Mouse (Mus musculus): ENCODE results near the gene Col27a1.

Gene Col27a1

DNA sequence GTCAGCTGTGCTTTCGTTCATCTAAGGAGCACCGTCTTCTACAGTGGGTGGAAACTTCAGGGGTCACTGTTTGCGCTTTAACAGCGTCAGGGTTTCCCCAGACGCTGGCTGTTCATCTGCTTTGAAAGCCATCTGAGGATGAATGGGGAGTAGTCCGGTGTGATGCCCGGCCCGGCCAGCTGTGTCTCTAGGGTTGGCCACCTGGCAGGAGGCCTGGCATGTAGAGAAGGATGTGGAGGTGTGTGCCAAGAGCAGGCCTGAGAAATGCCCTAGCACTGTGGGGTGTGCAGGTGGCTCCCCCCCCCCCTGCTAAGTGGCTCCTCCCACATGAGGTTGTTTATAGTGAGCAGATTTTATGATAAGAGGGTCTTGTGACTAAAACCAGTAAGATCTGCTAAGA, 8.4 kb downstream of the Col27a1 start:
- DNase-seq (ENCODE audit: low read depth in 1 of 2, low spot score in 2 of 2): no peak

- DNase-seq (ENCODE audit: low read depth in 1 of 2, low spot score in 2 of 2): no peak
Observed at GRCm38 (mm10) chr4:63225373-63225772, 11.6 kb downstream of the Col27a1 start.

GRCm38 (mm10) chr4:63226164-63226882, 12.5 kb downstream of the Col27a1 start:
- no peak for DNase-seq (ENCODE audit: low read depth in 1 of 2, low spot score in 2 of 2)

DNA sequence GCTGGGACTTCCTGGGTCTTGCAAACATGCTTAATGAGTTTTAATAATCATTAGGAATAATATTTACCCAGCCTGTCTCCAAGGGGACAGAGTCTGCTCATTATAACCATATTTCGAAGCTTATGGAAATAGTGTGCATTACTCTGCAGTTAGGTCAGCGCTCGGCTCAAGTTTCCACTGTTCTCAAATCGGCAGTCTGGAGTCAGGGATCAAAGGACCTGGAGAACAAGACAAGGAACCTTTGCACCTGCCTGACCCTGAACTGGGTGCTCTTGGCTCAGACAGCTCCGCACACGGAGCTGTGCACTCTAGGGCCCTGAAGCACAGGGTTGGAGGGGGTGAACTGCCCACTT, 13.1 kb downstream of the Col27a1 start:
- no peak for DNase-seq (ENCODE audit: low read depth in 1 of 2, low spot score in 2 of 2)

DNA sequence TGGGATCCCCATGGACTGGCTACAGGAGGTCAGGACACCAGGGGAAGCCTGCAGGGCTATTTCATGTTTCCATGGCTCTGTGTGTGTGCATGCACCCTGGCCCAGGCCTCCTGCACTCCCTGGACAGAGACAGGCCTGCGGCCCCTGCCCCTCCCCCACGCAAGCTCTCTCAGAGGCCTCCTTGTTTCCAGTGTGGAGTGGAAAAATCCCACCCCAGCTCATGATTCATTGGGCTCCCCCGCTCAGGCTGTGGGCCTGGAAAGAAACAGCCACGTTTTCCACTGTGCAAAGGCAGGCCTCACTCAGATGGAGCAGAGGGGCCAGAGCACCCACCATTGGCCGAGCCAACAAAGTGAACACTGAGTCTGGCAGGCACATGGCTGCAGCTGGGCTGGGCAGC, 15.1 kb downstream of the Col27a1 start:
- no peak for DNase-seq (ENCODE audit: low read depth in 1 of 2, low spot score in 2 of 2)

GRCm38 (mm10) chr4:63229991-63230581, 16.3 kb downstream of the Col27a1 start:
- DNase-seq (ENCODE audit: low read depth in 1 of 2, low spot score in 2 of 2): no peak

DNA sequence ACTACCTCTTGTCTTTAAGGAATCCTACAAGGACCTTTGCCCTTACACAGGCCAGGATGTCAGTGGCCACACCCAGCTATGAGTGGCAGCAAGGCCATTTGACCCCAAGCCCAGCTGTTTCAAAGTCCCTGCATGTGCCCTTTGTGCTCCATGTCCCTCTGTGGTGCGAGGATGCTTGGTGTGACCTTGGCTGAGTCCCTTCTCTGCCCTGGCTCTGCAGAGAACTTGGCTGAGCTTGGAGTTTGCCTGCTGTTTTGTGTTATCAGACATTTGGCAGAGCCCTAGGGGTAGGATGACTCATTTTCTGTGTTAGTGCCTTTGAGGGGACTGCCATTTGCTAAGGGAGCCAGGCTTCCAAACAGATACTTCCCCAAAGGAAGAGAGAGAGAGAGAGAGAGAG, 17.3 kb downstream of the Col27a1 start:
- DNase-seq (ENCODE audit: low read depth in 1 of 2, low spot score in 2 of 2): no peak

- DNase-seq (ENCODE audit: low read depth in 1 of 2, low spot score in 2 of 2): no peak
Observed at GRCm38 (mm10) chr4:63232542-63233020, 18.8 kb downstream of the Col27a1 start.

- DNase-seq (ENCODE audit: low read depth in 1 of 2, low spot score in 2 of 2): no peak
Observed at GRCm38 (mm10) chr4:63233557-63234452, 20.0 kb downstream of the Col27a1 start.

DNA sequence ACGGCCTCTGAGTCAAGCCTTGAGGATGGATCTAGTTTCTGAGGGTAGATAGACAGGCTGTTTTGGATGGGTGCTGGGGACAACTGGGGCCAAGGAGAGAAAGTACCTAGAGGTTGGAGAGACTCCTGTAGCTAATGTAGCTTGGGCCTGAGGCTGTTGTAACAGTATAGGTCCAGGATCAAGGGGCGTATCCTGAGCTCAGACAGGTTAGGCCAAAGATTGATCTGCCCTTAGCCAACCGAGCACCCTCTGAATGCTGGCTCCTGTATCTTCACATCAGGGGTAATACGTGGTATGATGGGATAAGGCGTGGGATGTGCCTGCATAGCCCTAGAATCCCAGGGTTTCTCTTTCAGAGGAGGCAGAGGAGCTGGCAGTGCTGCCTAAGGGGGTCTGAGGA, 21.0 kb downstream of the Col27a1 start:
- no peak for DNase-seq (ENCODE audit: low read depth in 1 of 2, low spot score in 2 of 2)

- no peak for DNase-seq (ENCODE audit: low read depth in 1 of 2, low spot score in 2 of 2)
Observed at GRCm38 (mm10) chr4:63236235-63236634, 22.4 kb downstream of the Col27a1 start.

- DNase-seq (ENCODE audit: low read depth in 1 of 2, low spot score in 2 of 2): no peak
Observed at GRCm38 (mm10) chr4:63237225-63237624, 23.4 kb downstream of the Col27a1 start.

- no peak for DNase-seq (ENCODE audit: low read depth in 1 of 2, low spot score in 2 of 2)
Observed at GRCm38 (mm10) chr4:63238141-63238540, 24.3 kb downstream of the Col27a1 start.

GRCm38 (mm10) chr4:63238722-63239121, 24.9 kb downstream of the Col27a1 start:
- DNase-seq (ENCODE audit: low read depth in 1 of 2, low spot score in 2 of 2): no peak

- DNase-seq (ENCODE audit: low read depth in 1 of 2, low spot score in 2 of 2): no peak
Observed at GRCm38 (mm10) chr4:63241031-63241430, 27.2 kb downstream of the Col27a1 start.

GRCm38 (mm10) chr4:63247991-63248390, 34.2 kb downstream of the Col27a1 start:
- no peak for DNase-seq (ENCODE audit: low read depth in 1 of 2, low spot score in 2 of 2)

GRCm38 (mm10) chr4:63248951-63249350, 35.1 kb downstream of the Col27a1 start:
- DNase-seq (ENCODE audit: low read depth in 1 of 2, low spot score in 2 of 2): no peak

GRCm38 (mm10) chr4:63251760-63252159, 38.0 kb downstream of the Col27a1 start:
- DNase-seq (ENCODE audit: low read depth in 1 of 2, low spot score in 2 of 2): no peak

DNA sequence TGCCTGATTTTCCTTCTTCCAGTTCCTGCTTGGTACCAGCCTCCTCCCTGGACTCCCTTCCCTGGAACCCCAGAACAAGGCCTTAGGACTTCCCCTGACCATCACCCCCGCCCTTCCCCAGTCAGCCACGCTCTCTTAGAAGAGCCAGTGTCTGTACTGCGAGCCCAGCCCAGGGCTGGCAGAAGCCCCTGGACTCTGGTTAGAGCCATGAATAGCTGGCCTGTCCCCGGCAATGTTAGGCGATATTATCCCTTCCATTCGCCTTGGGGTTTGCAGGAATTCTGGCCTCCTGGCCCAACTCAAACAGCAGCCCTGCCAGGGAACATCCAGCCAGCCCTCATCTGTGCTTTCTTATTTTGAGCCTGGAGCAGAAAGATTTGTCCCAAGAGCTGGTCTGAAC, 39.9 kb downstream of the Col27a1 start:
- DNase-seq (ENCODE audit: low read depth in 1 of 2, low spot score in 2 of 2): no peak

DNA sequence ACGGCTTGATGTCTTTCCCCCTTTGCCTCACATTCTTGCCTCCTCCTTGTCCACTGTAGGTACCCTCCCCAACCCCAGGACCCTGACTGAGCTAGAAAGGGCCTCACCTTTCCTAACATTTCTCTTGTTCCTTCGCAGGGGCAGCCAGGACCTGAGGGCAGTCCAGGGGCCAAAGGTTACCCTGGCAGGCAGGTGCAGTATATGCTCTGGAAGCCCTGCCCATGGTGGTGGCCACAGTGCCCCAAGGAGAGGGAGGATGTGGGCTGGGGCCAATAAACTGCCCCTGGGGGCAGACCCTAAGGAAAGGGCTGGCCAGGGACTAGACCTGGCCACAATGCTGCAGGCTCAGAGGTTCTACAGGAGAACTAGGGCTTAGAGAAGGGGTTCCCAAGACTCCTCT, 40.3 kb downstream of the Col27a1 start:
- DNase-seq (ENCODE audit: low read depth in 1 of 2, low spot score in 2 of 2): no peak

DNA sequence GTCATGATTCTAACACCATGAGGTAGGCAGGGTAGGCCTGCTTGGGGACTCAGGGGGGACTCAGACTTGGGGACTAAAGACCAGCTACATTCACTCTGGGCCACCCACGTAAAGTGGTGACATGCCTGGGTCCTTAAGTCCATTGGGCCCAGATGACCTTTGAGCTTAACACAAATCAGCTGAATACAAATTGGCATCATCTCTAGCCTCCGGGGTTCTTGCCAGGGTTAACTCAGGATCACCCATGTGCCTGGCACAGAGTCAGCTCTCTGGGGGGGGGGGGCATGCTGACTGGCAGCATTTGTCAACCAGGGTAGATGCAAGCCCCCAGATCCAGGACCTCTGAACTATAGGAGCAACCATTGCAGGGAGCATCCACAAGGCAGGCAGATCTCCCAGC, 42.6 kb downstream of the Col27a1 start:
- no peak for DNase-seq (ENCODE audit: low read depth in 1 of 2, low spot score in 2 of 2)

DNA sequence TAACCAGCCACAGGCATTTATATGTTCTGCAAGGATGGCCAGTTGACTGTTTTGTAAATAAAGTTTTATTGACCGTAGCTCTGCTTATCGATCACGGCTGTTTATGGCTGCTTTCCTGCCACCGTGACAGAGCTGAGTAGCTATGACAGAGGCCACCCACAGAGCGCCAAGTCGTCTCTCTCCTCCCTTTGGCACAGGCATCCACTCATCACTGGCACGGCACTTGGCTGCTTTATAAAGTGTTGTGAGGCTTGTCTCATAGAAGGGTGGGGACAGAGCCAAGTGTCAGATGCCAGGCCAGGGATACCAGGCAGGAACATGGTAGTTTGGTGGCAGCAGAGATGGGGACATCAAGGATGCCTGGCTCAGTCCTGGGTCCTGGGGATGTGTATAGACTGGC, 43.5 kb downstream of the Col27a1 start:
- no peak for DNase-seq (ENCODE audit: low read depth in 1 of 2, low spot score in 2 of 2)

Measured in monocyte, adult 2 months (primary cell).